Mouse (Mus musculus) inflammation-experienced regulatory T-cells, adult 6 months (primary cell): ENCODE measurements around the gene Ddx10. TPM values are rescaled to one million over a fixed set of nuclear protein-coding genes. Genes with fewer than 3 reads are reported as not detected.

Experiments used
- ATAC-seq: one replicate; pipeline ENCODE4 v1.8.0; 2017
- polyA plus RNA-seq, 3 experiments: library from polyadenylated mRNA; unstranded; fragments of 100-300 nt; shearing (Covaris generic); gene quantifications; one replicate each; pipeline ENCODE4 v1.2.1; 2017

The Ddx10 gene
- polyA plus RNA-seq = 10 to 100 TPM; 40.1 to 65.0 (median 54.7) TPM

DNA sequence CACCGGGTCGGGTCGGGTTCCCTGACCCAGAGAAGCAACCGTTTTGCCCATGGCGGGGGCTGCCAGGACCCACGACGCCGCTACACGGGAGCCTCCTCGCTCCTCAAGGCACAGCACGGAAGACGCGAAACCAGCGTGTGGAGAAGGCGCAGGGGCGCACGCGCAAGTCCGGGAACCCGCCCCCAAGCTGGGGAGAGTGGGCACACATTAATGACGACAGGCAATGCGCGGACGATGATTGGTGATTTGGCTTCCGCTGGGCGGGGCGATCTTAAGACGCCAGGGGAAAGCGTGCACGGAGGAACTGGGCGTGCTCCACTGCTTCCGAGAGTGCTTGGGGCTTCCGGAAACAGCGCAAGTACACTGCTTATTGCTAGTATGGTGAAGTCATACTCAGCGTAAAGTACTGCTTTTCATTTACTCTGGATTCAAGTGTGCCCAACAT lies at the start of gene Ddx10:
Ddx10 (minus strand) TSS at position 101 of the 445 bp plus-strand sequence.
- ATAC-seq = peak; percentile 100

DNA sequence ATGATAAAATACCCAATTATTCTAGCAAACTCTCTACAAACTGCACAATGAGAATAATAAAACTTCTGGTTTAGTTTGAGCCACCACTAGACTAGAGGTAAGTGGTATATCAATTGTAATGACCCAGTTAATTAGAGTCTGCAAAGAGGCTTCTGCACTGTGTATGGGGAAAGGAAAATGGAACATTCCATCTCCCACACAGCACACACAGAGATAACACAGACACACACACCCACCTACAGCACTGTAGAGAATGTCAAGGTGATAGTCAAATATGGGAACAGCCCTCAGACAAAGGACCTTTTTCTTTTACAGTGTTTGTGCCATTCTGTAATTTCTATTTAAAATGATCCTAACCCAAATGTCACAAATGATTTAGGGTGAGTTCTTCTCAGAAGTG lies 45.0 kb upstream of the Ddx10 start:
- ATAC-seq = no peak

DNA sequence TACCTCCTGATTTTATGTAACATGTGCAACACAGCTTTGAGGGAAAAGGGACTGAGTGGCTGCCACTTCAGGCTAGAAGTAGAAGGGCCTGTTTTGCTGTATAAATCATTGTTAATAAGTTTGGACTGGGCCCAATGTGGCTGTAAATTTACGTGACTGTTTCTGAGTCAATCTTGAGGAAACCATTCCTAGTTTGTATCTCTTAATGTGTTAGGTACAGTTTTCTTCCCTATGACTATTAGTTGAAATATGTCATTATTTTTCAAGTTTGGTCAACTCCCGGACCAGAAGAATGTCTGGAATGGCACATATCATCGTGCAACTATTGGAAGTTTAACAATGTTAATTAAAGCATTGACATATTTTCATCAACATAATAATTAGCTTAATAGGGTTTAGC lies 42.2 kb upstream of the Ddx10 start:
- no peak for ATAC-seq

DNA sequence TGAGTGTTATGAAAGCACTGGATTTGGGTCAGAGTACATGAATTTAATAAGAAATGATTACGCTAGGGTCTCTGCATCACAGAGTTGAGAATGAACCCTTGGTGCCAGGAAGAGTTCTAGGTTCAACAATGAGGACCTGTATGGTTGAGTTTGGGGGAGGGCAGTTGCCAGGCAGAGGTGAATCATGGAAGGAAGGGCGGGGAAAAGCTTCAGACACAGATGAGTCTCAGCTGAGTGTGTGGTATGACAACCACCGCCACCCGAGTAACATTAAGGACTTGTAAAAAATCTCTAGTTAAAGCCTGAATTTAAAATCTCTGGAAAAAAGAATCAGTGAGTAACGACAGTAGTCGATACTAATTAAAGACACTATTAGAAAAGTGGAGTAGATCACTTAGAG lies 38.9 kb upstream of the Ddx10 start:
- ATAC-seq = no peak

DNA sequence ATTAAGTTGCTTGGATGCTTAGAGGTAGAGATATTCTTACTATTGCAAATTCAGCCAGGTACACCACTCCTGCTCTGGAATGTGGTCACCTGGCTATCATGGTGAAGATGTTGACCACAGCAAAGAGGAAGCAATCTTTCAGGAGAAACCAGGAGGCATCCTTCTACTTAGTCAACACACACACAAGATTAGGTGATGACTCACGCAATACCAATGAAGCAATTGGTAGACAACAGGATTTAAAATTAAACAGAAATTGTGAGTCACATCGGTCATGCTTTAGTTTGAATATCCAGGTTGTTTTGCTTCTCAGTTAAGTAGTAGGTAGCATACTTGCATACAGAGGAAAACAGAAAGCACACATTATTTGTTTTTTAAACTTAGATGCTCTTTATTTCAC lies 31.1 kb upstream of the Ddx10 start:
- ATAC-seq = no peak

DNA sequence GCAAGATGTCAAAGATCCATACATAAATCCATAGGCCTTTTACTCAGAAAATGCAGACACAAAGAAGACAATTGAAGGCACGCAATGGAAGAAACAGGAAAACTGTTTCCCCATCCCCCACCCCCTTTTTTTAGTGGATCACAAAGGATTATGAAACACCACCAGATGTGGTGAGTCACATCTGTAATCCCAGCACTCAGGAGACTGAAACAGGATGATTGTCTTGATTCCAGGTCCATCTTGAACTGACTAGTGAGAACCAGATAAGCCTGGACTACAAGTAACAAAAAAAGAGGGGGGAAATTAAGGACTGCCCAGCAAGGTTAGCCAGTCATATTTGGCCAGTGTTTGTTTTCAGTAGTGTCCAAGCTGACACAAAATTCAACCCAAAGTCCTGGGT lies 28.5 kb upstream of the Ddx10 start:
- no peak for ATAC-seq

DNA sequence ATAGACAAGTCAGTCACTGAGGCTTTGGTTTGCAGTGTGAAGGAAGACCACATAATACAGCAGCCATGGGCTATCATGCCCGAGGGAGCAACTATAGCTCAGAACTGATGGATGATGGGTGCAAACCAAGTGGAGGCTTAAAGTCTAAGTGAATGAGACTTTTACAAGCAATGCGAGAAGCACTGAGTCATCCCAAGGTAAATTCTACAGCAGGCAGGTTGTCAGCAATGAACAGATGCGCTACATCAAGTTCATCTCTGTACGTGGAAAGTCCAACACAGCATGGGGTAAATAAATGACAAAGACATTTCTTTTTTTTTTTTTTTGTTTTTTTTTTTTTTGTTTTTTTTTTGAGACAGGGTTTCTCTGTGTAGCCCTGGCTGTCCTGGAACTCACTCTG lies 24.9 kb upstream of the Ddx10 start:
- no peak for ATAC-seq

DNA sequence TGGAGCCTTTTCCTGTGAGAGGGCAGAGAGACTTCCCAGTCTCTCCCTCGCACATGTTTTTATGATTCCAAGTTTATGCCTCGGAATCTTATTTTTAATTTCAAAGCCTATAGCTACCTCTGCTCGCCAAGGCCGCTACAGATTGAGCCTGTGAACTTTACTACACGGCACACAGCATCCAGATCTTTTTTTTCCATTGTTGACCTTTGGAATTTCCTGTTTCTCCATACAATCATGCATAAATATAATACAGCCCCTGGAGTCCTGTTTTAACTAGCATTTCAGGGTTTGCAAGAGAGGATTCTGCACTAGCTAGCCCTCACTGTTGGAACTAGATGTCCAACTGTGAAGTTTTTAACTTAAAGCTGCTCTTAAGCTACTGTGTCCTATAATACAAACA lies 24.4 kb upstream of the Ddx10 start:
- ATAC-seq = no peak

DNA sequence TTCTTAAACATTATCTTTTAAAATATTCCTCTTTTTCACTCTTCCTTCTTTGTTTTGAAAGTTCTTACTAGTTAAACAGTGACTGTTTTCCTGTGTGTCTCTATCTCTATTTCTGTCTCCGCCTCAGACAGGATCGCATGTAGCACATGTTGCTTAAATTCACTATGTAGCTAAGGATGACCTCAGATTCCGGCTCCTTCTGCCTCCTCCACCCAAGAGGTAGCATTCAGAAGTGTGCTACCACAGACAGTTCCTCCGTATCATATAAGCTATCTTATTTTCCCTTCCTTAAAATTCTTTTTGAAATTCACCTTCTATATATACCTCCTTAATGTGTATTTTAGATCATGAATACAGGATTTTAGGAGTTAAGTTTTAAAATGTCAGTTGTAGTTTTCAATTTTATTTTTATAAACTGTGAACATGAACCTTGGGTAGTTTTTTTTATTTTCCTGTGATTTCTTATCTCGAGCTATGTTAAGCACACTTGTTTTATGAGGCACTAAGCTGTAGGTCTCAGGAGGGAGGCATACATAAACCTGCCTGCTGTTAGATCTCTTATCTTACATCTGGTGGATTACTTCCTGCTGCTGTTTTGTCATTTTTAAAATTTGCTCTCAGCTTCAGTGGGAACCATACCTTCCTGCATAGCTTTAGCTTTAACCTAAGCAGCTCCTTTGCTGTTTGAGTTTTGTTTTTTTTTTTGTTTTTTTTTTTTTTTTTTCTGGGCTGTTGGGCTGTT lies 23.6 kb upstream of the Ddx10 start:
- peak; percentile 46 for ATAC-seq

DNA sequence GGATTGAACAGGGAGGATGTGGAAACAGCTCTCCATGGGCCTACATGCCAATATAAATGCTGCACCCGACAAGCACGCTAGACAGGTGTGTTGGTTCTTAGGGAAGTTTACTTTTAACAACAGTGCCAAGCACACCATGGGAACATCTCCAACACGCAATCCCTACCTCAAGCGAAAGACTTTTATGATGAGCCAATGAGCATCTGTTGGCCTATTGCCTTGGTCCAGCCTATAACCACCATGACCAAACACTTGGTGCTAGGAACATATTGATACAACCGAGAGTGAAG lies 21.6 kb upstream of the Ddx10 start:
- no peak for ATAC-seq

DNA sequence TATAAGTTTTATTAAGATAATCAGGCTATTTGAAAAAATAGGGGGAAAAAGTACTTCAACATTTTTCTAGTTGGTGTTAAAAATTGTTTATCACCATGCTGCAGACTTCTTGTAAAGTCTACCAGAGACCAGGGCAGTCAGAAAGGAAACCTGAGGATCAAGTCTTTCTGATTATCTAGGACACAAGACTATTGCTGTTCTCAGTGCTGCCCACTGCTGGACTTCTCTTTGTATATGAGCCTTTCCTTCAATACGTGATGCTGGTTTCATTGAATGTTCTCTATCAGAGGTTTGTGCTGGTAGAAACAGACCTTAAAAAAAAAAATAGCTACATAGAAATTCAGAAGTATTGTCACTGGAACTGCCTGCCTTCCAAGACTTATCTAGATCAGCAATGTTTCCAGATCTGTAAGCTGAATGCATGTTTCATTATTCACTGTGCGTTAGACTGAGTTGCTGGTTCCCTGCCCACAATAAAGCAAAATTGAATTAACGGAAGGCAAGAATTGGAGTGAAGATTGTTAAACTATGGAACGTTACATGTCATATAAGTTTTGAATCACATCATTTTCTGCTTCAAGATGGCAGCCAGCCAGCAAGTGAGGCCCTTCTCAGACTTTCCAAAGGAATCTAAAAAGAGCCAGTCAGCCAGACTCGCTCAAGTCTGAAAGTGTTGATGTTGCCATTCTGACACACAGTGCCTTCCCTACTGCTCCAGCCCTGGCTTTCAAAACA lies 21.0 kb upstream of the Ddx10 start:
- no peak for ATAC-seq

DNA sequence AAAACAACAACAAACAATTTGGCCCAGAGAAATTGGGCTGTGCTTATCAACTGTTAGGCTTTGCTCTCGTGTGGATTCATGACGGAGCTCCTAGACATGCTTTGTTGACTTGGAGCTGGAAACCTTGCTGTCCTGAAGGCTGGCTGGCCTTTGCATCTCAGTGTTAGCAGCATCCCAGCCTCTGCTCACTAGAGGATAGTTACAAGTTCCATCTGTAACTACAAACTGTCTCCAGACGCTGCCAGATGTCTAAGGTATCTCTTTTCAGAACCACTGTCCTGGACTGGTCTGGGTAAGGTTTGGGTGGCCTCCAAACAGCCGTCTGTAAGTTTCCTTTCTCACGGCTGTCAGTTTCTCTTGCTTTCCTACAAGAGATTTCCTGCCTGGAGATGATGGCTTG lies 20.2 kb upstream of the Ddx10 start:
- ATAC-seq = no peak

DNA sequence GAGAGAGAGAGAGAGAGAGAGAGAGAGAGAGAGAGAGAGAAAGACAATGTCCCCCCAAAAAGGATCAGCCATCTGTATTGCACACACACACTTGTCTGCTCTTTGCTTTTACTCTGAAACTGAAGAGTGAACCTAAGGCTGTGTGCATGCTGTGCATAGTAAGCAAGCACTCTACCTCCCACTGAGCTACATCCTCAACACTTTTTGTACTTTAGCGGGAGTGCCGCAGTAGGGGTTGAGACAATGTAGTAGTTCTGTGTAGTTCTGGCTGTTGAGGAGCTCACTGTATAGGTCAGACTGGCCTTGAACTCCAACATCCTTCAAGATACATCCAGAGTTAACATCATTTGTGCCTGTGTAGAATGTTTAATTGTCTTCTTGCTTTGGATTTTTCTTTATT lies 17.7 kb upstream of the Ddx10 start:
- ATAC-seq = no peak

DNA sequence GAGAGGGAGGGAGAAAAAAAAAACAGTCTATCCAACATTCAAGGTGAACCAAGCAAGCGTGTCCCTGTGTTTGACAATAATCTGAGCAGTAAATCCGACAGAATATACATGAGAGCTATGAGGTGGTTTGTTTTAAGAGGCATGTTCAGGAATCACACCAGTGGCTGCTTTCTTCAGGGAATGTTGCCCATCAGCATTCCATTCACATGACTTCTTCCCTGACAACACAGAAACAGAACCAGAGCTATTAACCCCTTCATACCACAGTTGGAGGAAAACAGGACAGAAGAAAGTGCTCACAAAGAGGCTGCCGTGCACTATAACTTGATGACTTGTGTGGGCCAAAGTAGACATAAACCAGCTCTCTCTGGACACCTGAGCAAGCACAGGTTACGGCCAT lies 16.5 kb upstream of the Ddx10 start:
- no peak for ATAC-seq

DNA sequence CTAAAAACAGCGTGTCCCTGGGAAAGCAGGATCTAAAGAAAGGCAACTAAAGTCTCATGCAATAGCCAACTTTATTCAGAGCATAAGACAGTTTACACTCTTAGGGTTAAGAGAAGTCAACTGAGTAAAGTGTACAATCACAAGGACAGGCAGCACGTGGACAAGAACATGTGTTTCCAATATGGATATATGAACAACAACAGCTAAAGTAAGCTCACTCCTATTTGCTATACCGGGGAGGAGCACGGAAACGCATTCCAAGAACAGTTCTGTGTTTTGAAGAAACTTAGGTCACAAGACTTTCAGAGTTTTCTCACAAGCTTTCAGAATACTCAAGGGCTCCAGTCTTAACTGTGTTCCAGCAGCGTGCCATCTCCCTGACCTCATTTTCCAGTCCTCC lies 10.3 kb upstream of the Ddx10 start:
- no peak for ATAC-seq

DNA sequence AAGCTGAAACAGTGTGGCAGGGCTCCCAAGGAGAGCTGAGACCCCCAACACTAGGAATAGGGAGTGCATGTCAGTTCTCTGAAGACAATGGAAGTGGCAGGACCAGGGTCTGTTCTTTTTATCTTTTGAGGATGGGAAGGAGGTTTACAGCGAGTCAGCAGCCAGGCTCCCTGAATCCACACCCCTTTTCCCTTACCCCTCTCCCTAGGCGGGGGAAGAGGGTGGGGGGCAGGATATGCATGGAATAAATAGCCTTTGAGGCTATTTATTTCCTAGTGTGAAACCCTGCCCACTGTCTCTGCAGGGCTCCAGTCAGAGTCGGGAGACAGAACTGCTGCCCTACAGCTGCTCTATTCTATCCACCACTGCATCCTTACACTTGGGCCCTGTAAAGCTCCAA lies 9.9 kb upstream of the Ddx10 start:
- ATAC-seq = no peak

DNA sequence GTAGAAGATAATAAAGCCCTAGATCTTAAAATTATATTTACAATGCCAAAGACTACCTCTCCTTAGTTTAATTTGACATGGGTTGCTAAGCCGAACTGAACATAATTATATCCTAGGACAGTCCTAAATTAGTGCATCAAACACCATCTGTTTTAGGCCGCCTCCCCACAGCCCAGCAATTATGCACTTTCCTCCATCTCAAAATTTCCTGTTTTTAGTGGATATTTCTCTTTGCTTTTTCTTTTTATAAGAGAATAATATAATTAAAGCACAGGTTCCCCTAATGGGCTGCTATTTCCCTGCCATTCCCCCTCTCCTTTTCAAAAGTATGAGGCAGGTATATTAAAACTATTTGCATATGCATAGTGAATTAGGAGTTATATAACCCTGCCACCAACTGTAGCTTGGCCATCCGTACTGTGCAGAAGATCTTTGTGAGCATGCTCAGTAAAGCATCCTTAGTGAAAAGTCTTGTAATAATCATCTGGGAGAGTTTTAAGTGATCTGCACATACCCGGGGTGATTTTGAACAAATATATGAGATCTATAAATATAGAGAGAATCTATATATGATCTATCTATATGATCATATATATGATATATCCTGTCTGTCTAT lies 8.9 kb upstream of the Ddx10 start:
- ATAC-seq = no peak

DNA sequence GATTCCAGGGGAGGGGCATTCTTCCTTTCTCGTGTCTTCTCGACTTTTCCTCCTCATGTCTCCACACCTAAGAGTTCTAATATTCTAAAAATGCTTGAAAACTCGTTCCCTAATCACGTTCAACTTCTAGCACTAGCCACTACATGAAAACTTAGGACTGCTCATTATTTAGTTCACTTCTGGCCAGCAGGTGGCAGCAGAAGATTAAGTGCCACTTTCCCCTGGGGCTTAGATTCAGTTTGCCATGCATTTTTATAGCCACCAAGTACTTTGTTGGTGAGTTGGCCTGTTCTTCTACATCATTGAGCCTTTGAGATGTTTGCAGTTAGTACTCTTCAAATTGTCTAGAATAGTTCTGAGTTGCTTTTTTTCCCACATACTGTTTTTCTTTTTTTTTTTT lies 6.5 kb upstream of the Ddx10 start:
- peak; percentile 85 for ATAC-seq

DNA sequence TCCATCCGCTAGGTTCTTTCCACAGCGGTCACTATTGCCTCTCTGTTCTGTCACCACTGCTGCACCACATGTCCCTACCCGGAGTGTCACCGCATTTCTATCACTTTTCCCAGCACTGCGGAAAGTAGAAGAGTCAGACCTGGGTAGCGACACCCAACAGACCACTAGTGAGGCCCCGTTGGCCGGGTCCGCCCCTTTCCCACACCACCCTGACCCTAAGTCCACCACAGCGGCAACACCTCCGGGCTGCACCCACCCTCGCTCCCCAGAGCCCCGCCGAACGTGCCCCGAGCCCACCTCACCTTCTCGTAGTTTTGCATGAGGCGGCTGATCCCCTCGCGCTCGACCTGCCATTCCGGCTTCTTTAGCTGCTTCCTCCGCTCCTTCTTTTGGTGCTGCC lies 337 bp downstream of the Ddx10 start:
- ATAC-seq = peak; percentile 8

DNA sequence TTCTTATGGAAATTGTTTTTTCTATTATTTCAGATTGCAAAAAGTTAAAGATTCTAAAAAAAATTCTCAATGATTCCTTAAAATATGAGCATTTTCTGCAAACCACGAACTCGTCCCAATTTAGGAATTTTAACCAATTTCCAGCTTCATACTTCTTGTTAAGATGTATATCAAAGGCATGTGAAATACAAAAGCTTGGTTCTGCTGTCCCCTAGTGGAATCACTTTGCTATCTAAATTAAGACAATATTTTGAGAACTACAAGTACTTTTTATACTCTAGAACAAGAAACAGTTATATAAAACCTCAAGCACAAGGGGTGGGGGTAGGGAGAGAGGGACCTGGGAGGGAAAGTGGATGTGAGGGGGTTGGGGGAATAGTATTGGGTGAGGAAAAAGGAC lies 29.7 kb downstream of the Ddx10 start:
- ATAC-seq = no peak

DNA sequence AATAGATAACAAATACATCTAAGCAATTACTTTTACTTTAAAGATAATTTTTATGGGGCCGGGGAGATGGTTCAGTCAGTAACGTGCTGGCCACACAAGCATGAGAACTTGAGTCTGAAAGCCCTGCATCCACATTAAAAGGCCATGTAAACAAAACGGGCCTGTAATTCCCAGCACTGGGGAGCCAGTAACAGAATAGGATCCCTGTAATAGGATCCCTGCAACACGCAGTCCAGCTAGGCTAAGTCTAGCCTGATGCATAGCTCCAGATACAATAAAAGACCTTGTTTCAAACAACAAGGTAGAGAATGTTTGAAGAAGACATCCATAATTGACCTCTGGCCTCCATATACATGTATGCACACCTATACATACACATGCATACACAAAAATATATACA lies 39.6 kb downstream of the Ddx10 start:
- no peak for ATAC-seq

DNA sequence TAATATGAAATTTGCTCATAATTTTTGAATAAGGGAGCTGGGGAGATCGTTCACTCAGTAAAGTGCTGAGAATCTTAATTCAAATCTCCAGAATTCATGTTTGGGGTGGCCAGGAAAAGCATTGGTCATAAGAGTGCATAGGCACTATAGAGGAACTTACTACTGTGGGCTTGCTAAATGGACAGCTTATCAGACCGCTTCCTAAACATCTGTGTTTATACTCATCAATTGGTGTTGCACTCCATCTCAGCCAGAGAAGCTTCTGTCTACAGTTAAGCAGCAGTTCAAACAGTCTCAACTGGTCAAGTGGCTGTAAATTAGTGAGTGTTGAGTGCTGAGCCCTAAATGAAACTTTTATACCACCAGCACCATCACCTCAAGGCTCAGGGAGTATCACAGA lies 73.3 kb downstream of the Ddx10 start:
- ATAC-seq = no peak

DNA sequence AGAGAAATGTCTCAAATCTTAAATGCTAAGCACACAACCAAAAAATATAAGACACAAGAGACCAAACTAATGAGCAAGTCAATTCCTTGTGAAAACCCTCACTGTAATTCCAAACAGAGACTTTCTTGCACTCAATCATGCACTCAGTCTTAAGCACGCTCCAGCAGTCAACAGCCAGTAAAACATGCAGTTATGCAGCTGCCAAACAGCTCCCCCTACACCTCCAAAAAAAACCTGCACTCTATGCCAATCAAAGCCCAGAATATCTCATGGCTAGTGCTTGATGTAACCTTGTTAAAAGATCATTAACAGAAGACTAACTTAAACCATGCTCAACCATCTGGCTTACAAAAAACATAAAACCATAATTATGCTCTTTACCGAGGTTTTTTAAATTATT lies 74.6 kb downstream of the Ddx10 start:
- no peak for ATAC-seq

DNA sequence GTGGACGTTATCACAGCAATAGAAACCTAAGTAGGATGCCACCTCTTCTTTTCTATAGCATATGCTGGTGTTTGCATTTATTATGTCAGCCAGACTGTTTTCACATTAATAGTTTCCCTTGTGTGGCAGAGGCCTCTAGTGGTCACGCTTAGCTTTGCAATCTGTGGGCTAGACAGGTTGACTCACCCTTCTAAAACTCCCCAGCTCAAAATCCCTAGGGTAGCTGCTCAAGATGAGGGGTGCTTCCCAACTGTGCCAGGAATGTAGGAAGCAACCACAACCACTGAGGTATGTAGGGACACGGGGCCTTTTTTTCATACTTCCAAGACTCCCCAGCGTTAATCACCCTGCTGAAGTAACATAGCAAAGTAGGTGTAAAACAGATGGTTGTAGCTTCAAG lies 103.6 kb downstream of the Ddx10 start:
- ATAC-seq = peak; percentile 46
